Mouse (Mus musculus) midbrain, embryonic 16.5 days (tissue): ENCODE results near the gene Gm10340. TPM values are rescaled to one million over a fixed set of nuclear protein-coding genes. Genes with fewer than 3 reads are reported as not detected.
"Not testable (repeated sequence)": the region's sequence is repeated elsewhere in the genome, so short reads cannot be mapped to it uniquely, and the experiment has no call there.

Experiments
- ATAC-seq: fragments of 200-750 bp; cut with Nextera tagmentation; 2 replicates; pipeline ENCODE4 v1.8.0; 2017; ENCODE audit warnings: moderate TSS enrichment
- H3K27ac ChIP-seq: fragments of 300-500 bp; sonication (generic); 2 replicates; pipeline ENCODE4 v1.5.1; 2014; ENCODE audit warnings: mild to moderate bottlenecking, low read length, mixed read lengths
- H3K27me3 ChIP-seq: fragments of 300-500 bp; sonication (generic); 2 replicates; pipeline ENCODE4 v1.6.1; 2014; ENCODE audit warnings: low read depth, low read length, mixed read lengths; ENCODE audit not compliant: control insufficient read depth, insufficient read depth
- H3K36me3 ChIP-seq: fragments of 300-500 bp; sonication (generic); 2 replicates; pipeline ENCODE4 v1.6.1; 2014; ENCODE audit warnings: mild to moderate bottlenecking, low read length, moderate library complexity, mixed read lengths; ENCODE audit not compliant: control insufficient read depth, insufficient read depth
- H3K4me1 ChIP-seq: fragments of 300-500 bp; sonication (generic); 2 replicates; pipeline ENCODE4 v1.6.1; 2014; ENCODE audit warnings: mild to moderate bottlenecking, low read length, mixed read lengths; ENCODE audit not compliant: control insufficient read depth, insufficient read depth
- H3K4me2 ChIP-seq: fragments of 300-500 bp; sonication (generic); 2 replicates; pipeline ENCODE4 v1.6.1; 2014; ENCODE audit warnings: mild to moderate bottlenecking, low read length, mixed read lengths
- H3K4me3 ChIP-seq: fragments of 300-500 bp; sonication (generic); 2 replicates; pipeline ENCODE4 v1.5.1; 2014; ENCODE audit warnings: low read depth, mild to moderate bottlenecking, low read length, moderate library complexity, mixed read lengths
- H3K9ac ChIP-seq: fragments of 300-500 bp; sonication (generic); 2 replicates; pipeline ENCODE4 v1.6.1; 2014; ENCODE audit warnings: low read depth, low read length, mixed read lengths
- H3K9me3 ChIP-seq: fragments of 300-500 bp; sonication (generic); replicated peaks from 2 replicates; pipeline ENCODE4 v1.6.1; 2014; ENCODE audit warnings: mild to moderate bottlenecking, low read length, mixed read lengths; ENCODE audit not compliant: control insufficient read depth, poor library complexity, severe bottlenecking
- WGBS: fragments of 180-500 bp; shearing (Covaris S2); extraction: QIAGEN DNeasy Blood & Tissue Kit; methylation state at CpG from one replicate; pipeline ENCODE4 v1.1.7; 2014; 5-methylcytosine and 5-hydroxymethylcytosine counted together
- polyA plus RNA-seq: library from polyadenylated mRNA; unstranded; fragments of >200 nt; fragmentation: Nextera tagmentation; extraction: Ambion mirVana; gene quantifications from 2 replicates; pipeline ENCODE4 v1.2.1, GENCODE M21; 2015

Gm10340 gene
- 0.14 TPM in 1 of 2 replicates, not detected in the other for polyA plus RNA-seq

DNA sequence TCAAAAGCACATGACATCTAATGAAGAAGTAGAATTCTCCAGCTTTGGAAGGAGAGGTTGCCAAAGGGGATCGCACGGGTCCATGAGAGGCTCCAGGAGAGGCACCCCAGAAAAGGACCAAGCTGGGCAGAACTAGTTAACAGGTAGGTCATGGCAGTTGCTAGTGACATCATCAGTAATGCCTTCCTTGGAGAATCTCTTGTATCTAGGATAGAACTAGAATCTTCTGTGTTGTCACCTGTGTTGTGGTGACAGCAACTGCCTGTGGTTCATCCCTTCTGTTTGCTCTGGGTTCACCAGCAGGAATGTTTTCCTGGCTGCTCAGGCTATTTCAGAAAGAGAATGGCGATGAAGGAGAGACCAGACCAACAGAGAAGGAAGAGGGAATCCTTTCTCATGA is at the start of gene Gm10340:
Gm10340 (plus strand) TSS at position 301 of the 400 bp plus-strand sequence.
- not testable (repeated sequence) for H3K36me3 ChIP-seq, H3K4me2 ChIP-seq, H3K4me1 ChIP-seq, H3K4me3 ChIP-seq, H3K9ac ChIP-seq, H3K9me3 ChIP-seq, H3K27ac ChIP-seq, H3K27me3 ChIP-seq, ATAC-seq
- 92% methylated on average over 2 of the region's 3 CpGs for WGBS

DNA sequence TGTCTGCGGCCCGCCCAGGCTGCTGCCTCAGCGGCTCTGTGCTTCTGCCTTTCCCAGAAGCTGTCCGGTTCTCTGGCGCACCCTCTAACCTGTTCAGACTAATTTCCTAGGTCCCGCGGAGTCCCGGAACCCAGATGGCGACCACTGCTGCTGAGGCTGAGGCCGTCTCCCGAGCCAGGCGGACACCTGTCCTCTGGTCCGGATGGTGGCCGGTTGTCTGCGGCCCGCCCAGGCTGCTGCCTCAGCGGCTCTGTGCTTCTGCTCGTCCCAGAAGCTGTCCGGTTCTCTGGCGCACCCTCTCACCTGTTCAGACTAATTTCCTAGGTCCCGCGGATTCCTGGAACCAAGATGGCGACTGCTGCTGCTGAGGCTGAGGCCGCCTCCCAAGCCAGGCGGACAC is 17.7 kb upstream of the Gm10340 start:
- H3K4me3 ChIP-seq, H3K9me3 ChIP-seq, H3K4me2 ChIP-seq, H3K4me1 ChIP-seq, H3K9ac ChIP-seq, H3K36me3 ChIP-seq, H3K27me3 ChIP-seq, H3K27ac ChIP-seq, ATAC-seq: not testable (repeated sequence)
- WGBS = 94% methylated on average over 12 of the region's 25 CpGs

DNA sequence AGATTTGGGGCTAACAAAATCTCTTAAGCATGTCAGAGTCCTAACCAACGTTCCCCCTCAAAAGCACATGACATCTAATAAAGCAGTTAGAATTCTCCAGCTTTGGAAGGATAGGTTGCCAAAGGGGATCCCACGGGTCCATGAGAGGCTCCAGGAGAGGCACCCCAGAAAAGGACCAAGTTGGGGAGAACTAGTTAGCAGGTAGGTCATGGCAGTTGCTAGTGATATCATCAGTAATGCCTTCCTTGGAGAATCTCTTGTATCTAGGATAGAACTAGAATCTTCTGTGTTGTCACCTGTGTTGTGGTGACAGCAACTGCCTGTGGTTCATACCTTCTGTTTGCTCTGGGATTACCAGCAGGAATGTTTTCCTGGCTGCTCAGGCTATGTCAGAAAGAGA is 54.2 kb downstream of the Gm10340 start, which contains the start of gene Gm5795:
Gm5795 (plus strand) TSS at position 301 of the 400 bp plus-strand sequence.
- H3K4me2 ChIP-seq, H3K4me3 ChIP-seq, H3K9ac ChIP-seq, H3K36me3 ChIP-seq, H3K4me1 ChIP-seq, ATAC-seq, H3K27me3 ChIP-seq, H3K9me3 ChIP-seq, H3K27ac ChIP-seq: not testable (repeated sequence)
- no CpG with 5 or more reads among the region's 2 CpGs for WGBS

Other genes starting within 250 kb of the Gm10340 start
- not detected in 2 replicates for gene Gm2888, start 104.0 kb upstream of the Gm10340 start, polyA plus RNA-seq
- 14.7 and 15.5 TPM in 2 replicates for gene Gm2897, start 84.7 kb upstream of the Gm10340 start, polyA plus RNA-seq
- 0.20 TPM in 1 of 2 replicates, not detected in the other for gene Gm5795, start 54.3 kb downstream of the Gm10340 start, polyA plus RNA-seq
- 34.8 and 37.8 TPM in 2 replicates for gene D830030K20Rik, start 74.5 kb downstream of the Gm10340 start, polyA plus RNA-seq
- not detected in 2 replicates for gene Gm2956, start 198.6 kb downstream of the Gm10340 start, polyA plus RNA-seq